Mouse (Mus musculus) macrophage (primary cell): ENCODE data around the gene Gmfg. TPM values are rescaled to one million over a fixed set of nuclear protein-coding genes. Genes with fewer than 3 reads are reported as not detected.
A peak's percentile ranks its signal among the peaks of the same experiment; 100 is the strongest.

Source experiments
- H3K27ac ChIP-seq: fragments of 350-480 bp; formaldehyde crosslinking; 2 replicates; pipeline ENCODE4 v1.9.0; 2021
- H3K36me3 ChIP-seq: fragments of 350-480 bp; formaldehyde crosslinking; 2 replicates; pipeline ENCODE4 v1.9.0; 2021; ENCODE audit errors: inconsistent target
- H3K4me3 ChIP-seq: fragments of 350-480 bp; formaldehyde crosslinking; 2 replicates; pipeline ENCODE4 v1.9.0; 2021; ENCODE audit errors: inconsistent target
- H3K79me2 ChIP-seq: fragments of 350-480 bp; formaldehyde crosslinking; 2 replicates; pipeline ENCODE4 v1.9.0; 2021; ENCODE audit errors: inconsistent target
- WGBS: methylation state at CpG from one replicate; pipeline ENCODE4 v1.1.7; 2026; ENCODE audit warnings: inconsistent platforms; ENCODE audit not compliant: missing documents; 5-methylcytosine and 5-hydroxymethylcytosine counted together
- polyA plus RNA-seq: library from polyadenylated mRNA; stranded (reverse); fragments of 250-400 nt; gene quantifications from 3 replicates; pipeline ENCODE4 v1.2.4, GENCODE M21; 2018; ENCODE audit warnings: inconsistent platforms
- total RNA-seq, 78 experiments: library from RNA; depleted of rRNA; stranded (reverse); fragments of 250-400 nt; gene quantifications; 1 replicate in 9 of 78; 2 replicates in 24 of 78; 3 replicates in 43 of 78; 4 replicates in 2 of 78; pipeline ENCODE4 v1.2.4; 2018; ENCODE audit warnings: inconsistent platforms in 56 of 78

Gene Gmfg
- 10 to 100 TPM in 22 of 26 experiments, 1 to 10 TPM in 4; 3.0 to 77.3 (median 33.3) TPM for total RNA-seq (2018; cell fraction: chromatin; rRNA removed)
- 100 to 1,000 TPM; 105 to 245 (median 163) TPM for total RNA-seq (2018; cell fraction: cytosol; rRNA removed)
- 100 to 1,000 TPM in 1 of 26 experiments, 10 to 100 TPM in 24, 1 to 10 TPM in 1; 8.7 to 100 (median 48.2) TPM for total RNA-seq (2018; cell fraction: nucleus; rRNA removed)
- 66.4 to 177 TPM (median 158 TPM) in 3 replicates for polyA plus RNA-seq

- H3K36me3 ChIP-seq, result no peaks in the 10 kb centered on the region
- H3K27ac ChIP-seq, result peak within 1 kb of the TSS; percentile 75
- H3K4me3 ChIP-seq, result peak within 1 kb of the TSS; percentile 56
- 7% methylated on average over 16 of the region's 16 CpGs for WGBS
- H3K79me2 ChIP-seq, result peaks cover 37% of the 10 kb centered on the region
Measured at GRCm38 (mm10) chr7:28436932-28437570, at the start of gene Gmfg. Gene Gmfg (plus strand): TSS chr7:28437447.

- Histone ChIP-seq H3K36me3 (peaks cover 30% of the 10 kb centered on the region; the same call in 1 of the 2 replicates), H3K27ac (no peak overlapping the region)
- 100% methylated on average over 3 of the region's 3 CpGs for WGBS
Measured at GRCm38 (mm10) chr7:28390331-28390730, 46.9 kb upstream of the Gmfg start.

GRCm38 (mm10) chr7:28392429-28393271, 44.6 kb upstream of the Gmfg start, which contains the start of the genes Med29 and Paf1:
Gene Med29 (minus strand): TSS chr7:28392708.
Gene Paf1 (plus strand): TSS chr7:28392951.
- under 1% methylated on average over 55 of the region's 58 CpGs for WGBS
- Histone ChIP-seq H3K27ac (0 out of 2 replicates have a peak within 1 kb of the TSS, but pooled peaks have one; percentile 10), H3K79me2 (peaks cover 62% of the 10 kb centered on the region), H3K4me3 (peak within 1 kb of the TSS; percentile 63), H3K36me3 (peaks cover 44% of the 10 kb centered on the region)

More at GRCm38 (mm10) chr7:28390331-28390730, 46.9 kb upstream of the Gmfg start:
- H3K4me3 ChIP-seq, result no peak overlapping the region
- H3K79me2 ChIP-seq, result peaks cover 64% of the 10 kb centered on the region

GRCm38 (mm10) chr7:28393272-28393951, 43.8 kb upstream of the Gmfg start:
- Histone ChIP-seq H3K79me2 (peaks cover 57% of the 10 kb centered on the region), H3K27ac (no peak overlapping the region), H3K36me3 (peaks cover 42% of the 10 kb centered on the region), H3K4me3 (peak overlapping the region; percentile 63)
- WGBS, result 10% methylated on average over 22 of the region's 22 CpGs

- Histone ChIP-seq H3K27ac (no peak overlapping the region), H3K36me3 (peaks cover 46% of the 10 kb centered on the region), H3K79me2 (peaks cover 41% of the 10 kb centered on the region), H3K4me3 (no peak overlapping the region)
- WGBS, result 100% methylated on average over 4 of the region's 4 CpGs
Measured at GRCm38 (mm10) chr7:28395425-28395824, 41.8 kb upstream of the Gmfg start.

- peaks cover 21% of the 10 kb centered on the region for H3K79me2 ChIP-seq
- H3K36me3 ChIP-seq, result peaks cover 63% of the 10 kb centered on the region
- 82% methylated on average over 3 of the region's 3 CpGs for WGBS
- no peak overlapping the region for H3K4me3 ChIP-seq
- H3K27ac ChIP-seq, result no peak overlapping the region
Measured at GRCm38 (mm10) chr7:28398000-28398399, 39.2 kb upstream of the Gmfg start.

GRCm38 (mm10) chr7:28398696-28399340, 38.4 kb upstream of the Gmfg start:
- WGBS, result 87% methylated on average over 10 of the region's 10 CpGs
- Histone ChIP-seq H3K4me3 (no peak overlapping the region), H3K79me2 (peaks cover 14% of the 10 kb centered on the region), H3K27ac (no peak overlapping the region), H3K36me3 (peaks cover 71% of the 10 kb centered on the region)

- no peaks in the 10 kb centered on the region for H3K79me2 ChIP-seq
- WGBS, result 67% methylated on average over 1 of the region's 1 CpGs
- no peak overlapping the region for H3K4me3 ChIP-seq
- H3K36me3 ChIP-seq, result peaks cover 83% of the 10 kb centered on the region
- H3K27ac ChIP-seq, result no peak overlapping the region
Measured at GRCm38 (mm10) chr7:28401030-28401429, 36.2 kb upstream of the Gmfg start.

GRCm38 (mm10) chr7:28401942-28402341, 35.3 kb upstream of the Gmfg start:
- no peak overlapping the region for H3K4me3 ChIP-seq
- 80% methylated on average over 2 of the region's 3 CpGs for WGBS
- H3K79me2 ChIP-seq, result no peaks in the 10 kb centered on the region
- H3K36me3 ChIP-seq, result peaks cover 84% of the 10 kb centered on the region
- H3K27ac ChIP-seq, result no peak overlapping the region

GRCm38 (mm10) chr7:28410841-28411475, 26.3 kb upstream of the Gmfg start:
- no peak overlapping the region for H3K4me3 ChIP-seq
- H3K27ac ChIP-seq, result no peak overlapping the region
- H3K36me3 ChIP-seq, result peaks cover 73% of the 10 kb centered on the region
- H3K79me2 ChIP-seq, result no peaks in the 10 kb centered on the region
- 87% methylated on average over 3 of the region's 3 CpGs for WGBS

GRCm38 (mm10) chr7:28412826-28413225, 24.4 kb upstream of the Gmfg start:
- Histone ChIP-seq H3K27ac (no peak overlapping the region), H3K36me3 (peaks cover 65% of the 10 kb centered on the region), H3K79me2 (no peaks in the 10 kb centered on the region; the same call in 1 of the 2 replicates), H3K4me3 (no peak overlapping the region)
- WGBS, result 75% methylated on average over 4 of the region's 4 CpGs

GRCm38 (mm10) chr7:28417368-28417767, 19.9 kb upstream of the Gmfg start:
- Histone ChIP-seq H3K79me2 (no peaks in the 10 kb centered on the region; the same call in 1 of the 2 replicates), H3K36me3 (peaks cover 75% of the 10 kb centered on the region), H3K4me3 (no peak overlapping the region), H3K27ac (no peak overlapping the region)

- 96% methylated on average over 8 of the region's 8 CpGs for WGBS
- H3K4me3 ChIP-seq, result no peak overlapping the region
- no peaks in the 10 kb centered on the region; the same call in 1 of the 2 replicates for H3K79me2 ChIP-seq
- H3K36me3 ChIP-seq, result peaks cover 72% of the 10 kb centered on the region
- no peak overlapping the region for H3K27ac ChIP-seq
Measured at GRCm38 (mm10) chr7:28418096-28418670, 19.1 kb upstream of the Gmfg start.
